Mouse (Mus musculus) adipocyte (in vitro differentiated cells): ENCODE results near the gene Frmpd3.
A peak's percentile ranks its signal among the peaks of the same experiment; 100 is the strongest.
"Not testable (repeated sequence)": the region's sequence is repeated elsewhere in the genome, so short reads cannot be mapped to it uniquely, and the experiment has no call there.

Experiments used
- DNase-seq: peaks from one replicate; pipeline ENCODE4 v3.0.0-alpha.2; 2016; ENCODE audit warnings: low spot score

Gene Frmpd3

GRCm38 (mm10) chrX:140341656-140342392, at the start of gene Frmpd3:
TSS of gene Frmpd3 (plus strand) at chrX:140342263.
- DNase-seq = no peak

DNA sequence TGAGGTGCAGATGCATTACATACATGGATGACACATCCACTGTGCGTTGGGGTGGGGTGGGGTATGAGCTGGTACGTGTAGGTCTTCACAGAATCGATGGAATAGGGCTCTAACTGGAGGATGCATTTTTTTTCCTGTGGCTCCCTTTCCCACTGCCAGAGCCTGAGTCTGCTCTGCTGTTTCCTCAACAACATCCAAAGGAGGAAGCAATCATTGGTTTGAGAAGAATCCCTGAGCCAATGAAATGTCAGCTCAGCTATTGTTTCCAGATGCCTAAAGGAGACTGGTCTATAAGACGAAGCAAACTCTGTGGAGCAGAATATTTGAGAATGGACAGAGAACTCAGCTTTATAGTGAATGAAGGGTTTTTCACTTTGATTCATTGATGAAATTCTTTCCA, 38.3 kb upstream of the Frmpd3 start:
- no peak for DNase-seq

DNA sequence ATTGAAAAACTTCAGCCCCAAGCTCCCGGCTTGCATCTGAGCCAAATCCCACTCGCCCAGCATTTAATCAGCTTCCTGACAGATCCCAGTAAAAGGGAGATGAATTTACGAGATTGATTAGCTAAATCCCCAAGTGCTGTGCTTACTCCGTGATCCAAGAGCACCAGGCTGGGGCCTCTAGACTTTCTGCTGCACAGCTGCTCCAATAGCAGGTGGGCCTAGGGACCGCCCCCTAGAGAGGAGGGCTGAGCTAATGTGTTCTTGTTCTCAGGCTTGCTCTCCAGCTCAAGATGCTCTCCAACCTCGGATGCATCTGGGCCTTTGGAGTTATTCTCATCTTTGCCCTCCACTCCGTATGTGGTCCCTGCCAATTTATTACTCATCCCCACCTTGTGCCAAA, 36.4 kb upstream of the Frmpd3 start:
- DNase-seq = no peak

- no peak for DNase-seq
Measured at GRCm38 (mm10) chrX:140317931-140318330, 24.1 kb upstream of the Frmpd3 start.

DNA sequence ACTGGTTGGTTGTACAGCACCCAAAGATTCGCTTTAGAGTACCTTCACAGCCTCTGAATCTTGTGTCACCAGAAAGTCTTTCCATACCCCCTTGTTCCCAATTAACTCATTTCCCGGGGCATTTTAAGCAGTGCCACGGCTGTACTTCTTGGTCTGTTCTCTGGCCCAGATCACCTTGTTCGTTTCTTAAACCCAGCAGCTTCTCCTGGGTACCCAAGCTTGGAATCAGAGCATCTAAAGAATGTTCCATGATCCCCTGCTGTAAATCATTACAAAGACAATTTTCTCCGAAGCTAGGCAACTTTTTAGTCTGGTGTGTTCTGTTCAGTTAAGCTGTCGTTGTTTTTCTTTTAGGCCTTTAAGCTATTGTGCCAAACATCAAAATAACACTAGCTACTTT, 22.9 kb upstream of the Frmpd3 start:
- no peak for DNase-seq

- not testable (repeated sequence) for DNase-seq
Measured at GRCm38 (mm10) chrX:140320671-140321070, 21.4 kb upstream of the Frmpd3 start.

DNA sequence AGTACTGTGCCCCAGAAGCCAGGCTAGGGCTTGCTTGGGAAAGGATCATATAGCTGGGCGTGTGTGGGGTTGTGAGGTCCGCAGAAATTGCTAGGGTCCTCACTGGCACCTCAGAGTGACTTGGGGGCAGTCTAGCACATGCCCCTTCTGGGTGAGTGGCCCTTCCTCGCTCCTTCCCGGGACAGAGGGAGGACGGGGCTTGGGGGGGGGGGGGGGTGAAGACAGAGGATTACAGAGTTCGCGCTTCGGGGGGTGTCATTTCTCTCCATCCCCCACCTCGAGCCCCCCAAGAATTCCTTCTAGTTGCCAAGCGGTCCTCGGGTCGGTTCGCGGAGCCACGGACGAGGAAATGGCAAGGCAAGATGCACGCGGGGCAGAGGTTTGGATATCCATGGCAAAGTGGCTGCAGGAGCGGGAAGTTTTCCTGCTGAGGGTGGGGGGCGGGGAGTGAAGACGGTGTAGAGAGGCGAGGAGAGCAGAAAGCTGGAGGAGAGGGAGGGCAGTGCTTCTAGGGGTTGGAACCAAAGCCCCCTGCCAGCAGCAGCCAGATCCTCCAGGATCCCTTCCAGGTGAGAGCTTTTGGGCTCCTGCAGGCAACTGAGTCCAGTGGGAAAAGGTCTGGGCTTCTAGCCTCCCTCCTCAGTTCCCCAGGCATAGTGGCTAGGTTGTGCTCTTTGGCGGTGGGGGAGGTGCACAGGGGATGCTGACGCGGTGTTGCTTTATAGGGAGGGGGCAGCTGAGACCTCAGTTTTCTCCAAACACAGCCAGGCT, 515 bp downstream of the Frmpd3 start:
- no peak for DNase-seq

- no peak for DNase-seq
Measured at GRCm38 (mm10) chrX:140375628-140376027, 33.6 kb downstream of the Frmpd3 start.

- DNase-seq = no peak
Measured at GRCm38 (mm10) chrX:140399986-140400385, 57.9 kb downstream of the Frmpd3 start.

DNA sequence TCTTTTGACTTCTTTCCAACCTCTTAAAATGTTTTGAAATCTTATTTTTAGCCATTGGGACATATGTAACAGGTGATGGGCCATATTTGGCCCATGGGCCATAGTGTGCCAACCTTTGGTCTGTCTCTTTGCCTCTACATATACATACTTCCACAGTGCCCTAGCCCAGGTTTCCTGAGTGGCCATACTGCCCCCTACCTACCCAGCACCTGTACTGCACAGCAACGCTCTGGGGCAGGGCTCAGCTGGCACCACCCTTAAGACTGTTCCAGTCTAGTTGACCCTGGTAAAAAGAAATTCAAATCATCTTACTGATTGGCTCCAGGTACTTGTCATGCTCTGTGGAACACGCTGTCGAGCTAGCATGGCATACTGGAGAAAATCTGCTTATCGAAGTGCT, 60.8 kb downstream of the Frmpd3 start:
- no peak for DNase-seq

DNA sequence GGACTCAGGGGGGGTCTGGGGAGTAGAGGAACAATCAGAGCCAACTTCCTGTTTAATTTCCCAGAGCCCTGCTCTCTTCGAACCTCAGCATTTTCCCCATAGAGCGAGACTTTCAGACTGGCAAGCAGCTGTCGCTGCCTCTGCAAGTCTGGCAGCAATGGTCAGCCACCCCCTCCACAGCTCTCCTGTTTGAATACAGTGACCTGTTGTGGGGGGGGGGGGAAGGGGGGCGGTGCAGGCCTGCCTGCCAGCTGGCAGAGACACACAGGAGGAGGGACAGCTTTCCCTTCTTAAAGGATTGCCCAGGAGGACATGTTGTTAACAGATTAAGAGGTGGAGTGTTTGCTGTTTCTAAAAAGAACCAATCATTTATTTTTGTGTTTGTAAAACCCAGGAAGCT, 64.0 kb downstream of the Frmpd3 start:
- DNase-seq = no peak

GRCm38 (mm10) chrX:140406501-140406900, 64.4 kb downstream of the Frmpd3 start:
- DNase-seq = no peak

GRCm38 (mm10) chrX:140407593-140407992, 65.5 kb downstream of the Frmpd3 start:
- DNase-seq = no peak

DNA sequence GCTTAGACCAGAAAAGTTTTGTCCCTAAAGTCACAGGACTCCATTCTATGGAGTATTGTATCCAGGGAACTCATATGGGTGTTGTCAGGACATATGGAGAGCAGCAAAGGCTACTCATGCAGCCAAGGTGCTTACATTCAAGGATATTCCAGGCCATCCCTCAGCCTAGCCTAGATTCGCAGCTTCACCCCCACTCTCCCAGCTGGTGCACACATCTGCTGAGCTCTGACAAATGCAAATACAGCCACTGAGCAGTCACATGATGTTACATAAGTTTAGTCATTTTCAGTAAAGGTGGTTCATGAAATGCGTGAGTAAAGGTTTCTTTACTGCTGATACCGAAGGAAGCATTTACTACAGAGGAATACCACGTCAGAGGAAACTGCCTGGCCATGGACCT, 76.4 kb downstream of the Frmpd3 start:
- no peak for DNase-seq

GRCm38 (mm10) chrX:140427124-140427523, 85.1 kb downstream of the Frmpd3 start:
- no peak for DNase-seq

DNA sequence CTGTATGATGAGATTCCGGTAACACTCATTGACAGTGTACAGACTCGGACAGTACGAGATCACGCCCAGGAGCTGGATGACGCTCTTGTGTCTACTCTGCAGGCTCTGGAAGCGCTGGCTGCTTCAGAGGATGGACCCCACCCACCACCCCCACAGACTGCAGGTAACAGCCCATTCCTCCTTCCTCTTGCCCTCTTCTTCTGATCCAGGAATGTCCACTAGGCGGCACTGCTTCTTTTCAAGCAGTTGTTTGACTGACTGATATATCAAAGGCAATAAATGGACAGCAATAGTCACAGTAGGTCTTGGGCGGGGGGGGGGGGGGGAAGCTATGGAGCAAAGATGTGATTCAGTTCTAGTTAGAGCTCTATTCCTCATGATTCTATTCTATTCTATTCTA, 86.2 kb downstream of the Frmpd3 start:
- peak; percentile 46 for DNase-seq

GRCm38 (mm10) chrX:140429985-140430384, 87.9 kb downstream of the Frmpd3 start:
- DNase-seq = no peak

DNA sequence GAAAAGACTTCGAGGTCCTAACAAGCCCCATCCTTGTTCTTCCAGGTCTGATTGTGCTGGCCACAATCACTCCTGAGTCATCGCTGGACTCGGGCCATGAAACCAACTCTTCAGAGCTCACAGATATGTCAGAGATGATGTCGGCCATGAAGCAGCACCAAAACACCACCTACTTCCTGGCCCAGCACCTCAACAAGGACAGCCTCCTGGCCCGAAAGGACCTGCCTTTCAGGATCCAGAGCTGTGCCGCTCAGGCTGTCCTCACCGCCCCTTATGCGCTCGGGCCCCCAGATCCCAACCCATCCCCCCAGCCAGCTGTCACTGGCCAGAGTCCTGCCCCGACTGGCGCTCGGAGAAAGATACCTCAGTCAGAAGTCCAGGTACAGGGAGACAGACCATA, 88.4 kb downstream of the Frmpd3 start:
- DNase-seq = peak; percentile 14

GRCm38 (mm10) chrX:140431981-140432380, 89.9 kb downstream of the Frmpd3 start:
- no peak for DNase-seq

DNA sequence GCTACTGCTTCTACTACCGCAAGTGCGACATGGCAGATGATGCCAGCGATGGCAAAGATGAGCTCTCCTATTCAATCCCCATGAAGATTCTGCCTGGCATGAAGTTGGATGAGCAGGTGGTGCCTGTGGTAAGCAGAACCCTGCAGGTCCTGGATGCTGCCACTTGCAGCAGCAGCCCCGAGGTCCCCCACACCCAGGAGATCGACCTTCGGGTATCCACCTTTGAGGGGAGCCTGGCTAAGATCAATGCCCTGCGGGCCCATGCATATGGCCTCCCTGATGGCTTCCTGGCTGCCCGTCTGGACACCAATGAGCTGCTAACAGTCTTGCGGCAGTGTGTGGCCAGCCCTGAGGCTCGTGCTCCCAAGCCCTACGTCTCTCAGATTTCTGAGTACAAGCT, 90.7 kb downstream of the Frmpd3 start:
- no peak for DNase-seq

DNA sequence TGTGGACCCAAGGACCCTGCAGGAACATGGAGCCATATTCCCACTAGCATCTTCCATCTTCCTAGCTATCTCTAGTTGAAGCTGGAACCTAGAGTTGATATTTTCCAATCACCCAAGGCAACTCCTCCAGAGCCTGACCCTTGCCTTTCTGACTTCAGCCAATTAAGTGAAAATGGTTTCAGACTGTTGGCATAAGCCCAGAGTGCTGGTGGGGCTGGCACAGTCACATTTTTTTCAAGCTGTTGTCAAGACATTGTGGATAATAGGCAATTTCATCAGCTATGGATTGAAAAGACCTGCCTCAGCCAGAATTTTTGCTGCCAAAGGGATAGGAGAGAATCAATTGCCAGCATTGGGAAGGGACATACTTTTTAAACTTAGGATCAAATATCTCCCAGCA, 95.8 kb downstream of the Frmpd3 start:
- peak; percentile 81 for DNase-seq

DNA sequence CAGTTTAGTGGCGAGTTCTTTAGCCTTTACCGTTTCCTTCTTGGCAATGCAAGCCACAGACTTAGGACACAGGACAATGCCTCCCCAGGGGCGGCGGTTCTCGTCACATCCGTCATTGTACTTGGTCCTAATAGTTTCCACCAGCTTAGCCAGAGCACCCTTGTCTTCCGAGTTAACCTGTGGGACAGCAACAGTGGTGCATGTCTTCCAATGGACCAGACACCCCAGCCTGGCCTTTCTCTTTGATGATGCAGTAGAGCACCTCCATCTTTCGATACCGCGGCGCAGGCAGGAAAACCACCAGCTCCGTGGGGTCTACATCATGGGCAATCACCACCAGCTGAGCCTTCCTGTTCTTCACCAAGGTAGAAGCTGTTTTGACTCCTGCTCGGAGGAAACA, 103.5 kb downstream of the Frmpd3 start:
- DNase-seq = no peak

DNA sequence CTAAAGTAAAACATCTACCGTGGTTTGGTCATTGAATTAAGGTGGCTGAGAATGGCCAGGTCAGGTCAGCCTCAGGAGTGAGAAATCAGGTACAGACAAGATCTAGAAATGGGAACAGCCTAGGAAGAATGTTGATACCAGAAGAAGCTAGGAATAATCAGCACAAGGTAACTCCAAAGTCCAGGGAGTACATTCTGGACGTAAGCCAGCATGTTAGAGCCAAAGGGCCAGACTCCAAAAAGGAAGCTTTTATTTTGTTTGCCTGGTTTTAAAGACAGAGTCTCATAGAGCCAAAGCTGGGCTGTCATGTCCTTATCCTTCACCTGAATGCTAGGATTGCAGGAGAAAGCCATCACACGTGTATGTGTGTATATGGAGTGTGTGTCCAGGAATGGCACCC, 108.0 kb downstream of the Frmpd3 start:
- peak; percentile 42 for DNase-seq
